Mouse (Mus musculus) layer of hippocampus, adult 11-12 months (tissue): ENCODE data around the gene Dusp7.

Experiments used
- DNase-seq: peaks from one replicate; pipeline ENCODE4 v3.0.0; 2022; ENCODE audit warnings: low spot score

Dusp7 gene

DNA sequence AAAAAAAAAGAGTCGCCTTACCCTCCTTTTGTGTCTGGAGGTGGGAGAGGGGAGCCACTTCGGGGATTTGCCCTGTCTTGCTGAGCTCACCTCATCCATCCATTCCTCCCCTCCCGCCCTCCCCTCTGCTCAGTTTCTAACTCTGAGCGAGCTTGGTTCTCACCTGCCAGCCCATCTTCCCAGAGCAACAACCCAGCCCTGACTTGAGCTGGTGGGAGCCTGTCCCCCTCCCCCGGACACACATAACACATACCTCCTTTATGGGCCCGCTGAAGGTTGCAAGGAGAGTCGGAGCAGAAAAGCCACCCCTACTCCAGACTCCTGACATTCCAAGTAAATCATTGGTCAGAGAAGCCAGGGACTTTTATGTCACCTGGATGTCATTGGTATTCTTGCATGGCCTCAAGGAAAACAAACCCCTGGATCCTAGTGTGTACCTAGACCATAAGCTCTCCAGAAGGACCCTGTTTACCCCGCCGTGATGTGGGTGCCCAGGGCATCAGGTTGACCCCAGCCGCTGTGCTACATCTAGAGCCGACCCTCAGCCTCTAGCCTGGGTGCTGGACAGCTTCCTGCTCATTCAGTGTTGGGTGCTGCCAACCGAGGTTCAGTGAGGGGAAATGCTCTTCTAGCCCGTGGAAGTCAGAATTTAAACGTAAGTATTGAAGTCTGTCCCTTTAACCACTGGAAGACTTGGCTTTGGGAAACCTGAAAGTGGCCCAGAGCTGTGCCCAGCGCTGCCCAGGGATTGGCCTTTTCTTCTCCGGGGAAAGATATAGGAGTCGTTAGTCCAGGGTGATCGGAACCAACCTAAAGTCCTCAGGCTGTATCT is 52.8 kb downstream of the Dusp7 start:
- no peak for DNase-seq

GRCm38 (mm10) chr9:106421865-106422160 is 53.4 kb downstream of the Dusp7 start:
- peak; percentile 94 for DNase-seq
